Mouse (Mus musculus) gastrocnemius, adult 2 months (tissue): ENCODE data around the gene Vat1. TPM values are rescaled to one million over a fixed set of nuclear protein-coding genes. Genes with fewer than 3 reads are reported as not detected.
"Not testable (repeated sequence)": the region's sequence is repeated elsewhere in the genome, so short reads cannot be mapped to it uniquely, and the experiment has no call there.

Experiments used
- DNase-seq: peaks from one replicate; pipeline ENCODE4 v3.0.0; 2022
- H3K27ac ChIP-seq: fragments of 200-600 bp; 2 replicates; pipeline ENCODE4 v1.8.1; 2022; ENCODE audit warnings: mild to moderate bottlenecking
- H3K4me3 ChIP-seq: fragments of 200-600 bp; 2 replicates; pipeline ENCODE4 v1.8.1; 2022; ENCODE audit warnings: mild to moderate bottlenecking, moderate library complexity
- CTCF ChIP-seq: fragments of 200-600 bp; IDR thresholded peaks from 2 replicates; pipeline ENCODE4 v1.8.1; 2022; ENCODE audit warnings: antibody characterized with exemption, mild to moderate bottlenecking, moderate library complexity
- intact Hi-C: fragments of 180-260 bp; cut with DNase I; formaldehyde crosslinking; loops from one replicate; pipeline ENCODE4 v1.15.1; 2025
- total RNA-seq, 2 experiments: library from RNA; stranded (reverse); gene quantifications; 2 replicates each; pipeline ENCODE4 v1.2.3; 2021

Vat1 gene
- total RNA-seq, 2 experiments from 2014 or later: 10.0 to 14.5 TPM

DNA sequence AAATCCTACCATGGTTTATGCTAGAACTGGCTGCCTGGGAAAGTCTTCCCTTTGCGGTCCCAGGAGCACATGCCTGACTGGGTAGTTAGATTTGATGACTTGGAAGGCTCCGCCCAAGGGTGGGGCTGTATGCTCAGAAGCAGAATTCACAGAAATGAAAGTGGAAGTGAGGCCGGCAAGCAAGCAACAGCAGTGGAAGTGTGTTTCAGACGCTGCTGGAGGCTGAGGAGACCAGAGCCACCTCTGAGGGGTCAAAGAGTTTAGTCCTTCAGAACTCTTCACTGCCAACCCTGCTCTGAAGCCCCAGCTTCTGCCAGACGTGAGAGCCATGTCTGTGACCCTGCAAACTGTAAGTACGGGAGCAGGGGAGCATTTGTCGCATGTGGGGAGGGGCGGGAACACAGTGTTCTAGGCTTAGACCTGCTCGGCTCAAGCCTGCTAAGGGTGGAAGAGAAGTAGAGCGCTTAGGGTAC is 17.7 kb downstream of the Vat1 start, which contains the start of gene Ifi35:
TSS of gene Ifi35 (plus strand) at position 134 of the 473 bp plus-strand sequence.
- intact Hi-C loops: no loop called here
- Histone ChIP-seq H3K27ac (peak within 1 kb of the TSS; percentile 90), H3K4me3 (peak within 1 kb of the TSS; percentile 85)
- peak; percentile 82 for DNase-seq
- TF ChIP-seq CTCF: no peak

- intact Hi-C loops: no loop called here
- Histone ChIP-seq H3K27ac (peak overlapping the region; percentile 90), H3K4me3 (peak overlapping the region; percentile 85)
- TF ChIP-seq CTCF: no peak
- DNase-seq: no peak
Measured at GRCm38 (mm10) chr11:101447786-101448185, 18.2 kb downstream of the Vat1 start.

DNA sequence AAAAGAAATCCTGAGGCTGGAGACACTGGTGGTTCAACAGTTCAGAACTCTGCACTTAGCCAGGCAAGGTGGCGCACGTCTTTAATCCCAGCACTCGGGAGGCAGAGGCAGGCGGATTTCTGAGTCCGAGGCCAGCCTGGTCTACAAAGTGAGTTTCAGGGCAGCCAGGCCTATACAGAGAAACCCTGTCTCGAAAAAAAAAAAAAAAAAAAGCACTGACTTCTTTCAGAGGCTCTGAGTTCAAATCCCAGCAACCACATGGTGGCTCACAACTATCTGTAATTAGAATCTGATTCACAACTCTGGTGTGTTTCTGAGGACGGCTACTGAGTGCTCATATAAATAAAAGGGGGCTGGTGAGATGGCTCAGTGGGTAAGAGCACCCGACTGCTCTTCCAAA is 19.2 kb downstream of the Vat1 start:
- H3K27ac ChIP-seq, intact Hi-C loops, DNase-seq, H3K4me3 ChIP-seq: not testable (repeated sequence)

- no peak for TF ChIP-seq CTCF
- DNase-seq: no peak
- Histone ChIP-seq H3K4me3 (no peak overlapping the region), H3K27ac (no peak overlapping the region)
- intact Hi-C loops: no loop called here
Measured at GRCm38 (mm10) chr11:101446319-101446718, 19.7 kb downstream of the Vat1 start.

- DNase-seq: no peak
- Histone ChIP-seq H3K4me3 (peak overlapping the region; percentile 89), H3K27ac (peak overlapping the region; percentile 92)
- TF ChIP-seq CTCF: no peak
- intact Hi-C loops: no loop called here
Measured at GRCm38 (mm10) chr11:101442760-101443159, 23.3 kb downstream of the Vat1 start.

DNA sequence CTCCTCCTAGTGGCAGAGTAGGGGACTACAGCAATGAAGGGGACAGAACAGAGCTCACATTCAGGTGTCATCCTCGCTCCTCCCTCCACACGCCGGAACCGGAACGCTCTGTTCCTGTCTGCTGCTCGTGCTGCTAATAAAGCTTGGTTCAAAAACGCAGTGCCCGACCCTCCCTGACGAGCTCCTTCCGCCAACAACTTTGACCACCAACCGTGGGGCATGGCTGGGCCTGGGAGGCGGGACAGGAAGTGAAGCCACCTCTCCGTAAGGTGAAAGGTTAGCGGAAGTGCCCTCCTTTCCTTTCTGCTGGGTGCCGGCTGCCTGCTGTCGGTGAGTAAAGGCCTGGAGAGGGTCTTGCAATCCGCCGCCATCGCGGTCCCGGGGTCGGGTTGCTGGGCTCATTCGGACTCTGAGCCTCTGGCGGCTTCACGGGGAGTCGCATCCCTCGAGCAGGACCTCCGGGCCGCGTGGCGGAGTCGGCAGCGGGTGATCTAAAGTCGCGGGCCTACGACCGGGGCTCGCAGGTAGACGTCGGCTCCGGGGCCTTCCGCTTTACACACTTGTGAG is 23.8 kb downstream of the Vat1 start, which contains the start of gene Rpl27:
TSS of gene Rpl27 (plus strand) at position 172 of the 567 bp plus-strand sequence.
- intact Hi-C loops: no loop called here
- peak within 1 kb of the TSS; percentile 92 for H3K27ac ChIP-seq
- DNase-seq: peak; percentile 97
- TF ChIP-seq CTCF: peak; percentile 64
- H3K4me3 ChIP-seq: peak within 1 kb of the TSS; percentile 89

DNA sequence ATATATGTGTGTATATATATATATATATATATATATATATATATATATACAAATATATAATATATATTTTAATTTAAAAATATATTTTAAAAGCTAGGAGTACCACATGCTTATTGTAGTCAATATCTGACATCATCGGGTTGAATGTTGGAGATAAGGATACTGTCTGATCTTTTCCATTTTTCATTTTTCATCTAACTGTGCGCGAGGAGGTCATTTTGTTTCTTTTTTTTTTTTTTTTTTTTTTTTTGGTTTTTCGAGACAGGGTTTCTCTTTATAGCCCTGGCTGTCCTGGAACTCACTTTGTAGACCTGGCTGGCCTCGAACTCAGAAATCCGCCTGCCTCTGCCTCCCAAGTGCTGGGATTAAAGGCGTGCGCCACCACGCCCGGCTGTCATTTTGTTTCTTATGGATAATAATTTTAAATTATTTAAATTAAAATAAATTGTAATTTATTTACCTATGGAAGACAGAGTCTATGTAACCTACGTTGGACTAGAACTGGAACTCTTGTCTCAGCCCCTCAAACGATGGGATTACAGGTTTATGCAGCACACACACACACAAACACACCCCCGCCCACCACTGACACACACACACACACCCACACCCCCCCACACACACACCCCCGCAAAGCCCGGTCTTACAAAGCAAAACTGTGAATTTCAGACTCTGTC is 24.4 kb downstream of the Vat1 start:
- peak overlapping the region; percentile 71 for H3K27ac ChIP-seq
- intact Hi-C loops, DNase-seq: not testable (repeated sequence)
- peak overlapping the region; percentile 49 for H3K4me3 ChIP-seq

GRCm38 (mm10) chr11:101438006-101438405 is 28.0 kb downstream of the Vat1 start:
- H3K27ac ChIP-seq, H3K4me3 ChIP-seq, intact Hi-C loops, DNase-seq: not testable (repeated sequence)

GRCm38 (mm10) chr11:101436916-101437315 is 29.1 kb downstream of the Vat1 start:
- intact Hi-C loops: no loop called here
- TF ChIP-seq CTCF: no peak
- Histone ChIP-seq H3K27ac (no peak overlapping the region), H3K4me3 (no peak overlapping the region)
- DNase-seq: no peak

DNA sequence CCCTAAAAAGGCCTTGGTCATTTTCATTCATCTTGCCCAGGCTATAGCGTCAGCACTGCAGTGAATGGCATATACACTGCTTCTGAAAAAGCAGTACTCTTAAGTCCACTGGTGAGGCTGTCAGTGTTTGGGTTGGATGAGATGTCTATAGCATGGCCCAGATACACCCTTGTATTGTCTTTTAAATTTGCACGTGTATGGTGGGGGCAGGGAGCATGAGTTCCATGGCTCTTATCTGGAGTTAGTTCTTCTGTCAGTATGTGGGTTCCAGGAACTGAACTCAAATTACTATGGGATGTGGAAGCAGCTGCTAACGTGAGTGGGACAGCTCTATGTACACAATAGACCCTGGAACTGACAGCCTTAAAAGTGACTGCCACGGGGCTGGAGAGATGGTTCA is 30.2 kb downstream of the Vat1 start:
- intact Hi-C loops: no loop called here
- no peak overlapping the region for H3K27ac ChIP-seq
- TF ChIP-seq CTCF: no peak
- no peak overlapping the region for H3K4me3 ChIP-seq
- no peak for DNase-seq

DNA sequence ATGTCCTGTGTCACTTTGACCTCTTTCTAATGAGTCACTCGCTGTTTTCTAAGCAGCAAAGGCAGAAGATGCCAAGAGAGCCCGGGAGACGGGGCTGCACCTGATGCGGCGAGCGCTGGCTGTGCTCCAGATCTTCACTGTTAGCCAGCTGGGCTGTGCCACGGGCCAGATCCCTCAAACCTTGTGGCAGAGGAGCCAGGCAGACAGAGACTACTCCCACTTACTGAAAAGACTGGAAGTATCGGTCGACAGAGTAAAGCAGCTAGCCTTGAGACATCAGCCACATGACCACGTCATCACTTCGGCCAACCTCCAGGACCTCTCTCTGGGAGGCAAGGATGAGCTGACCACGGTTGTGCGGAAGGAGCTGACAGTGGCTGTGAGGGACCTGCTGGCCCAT is 32.6 kb downstream of the Vat1 start:
- no peak overlapping the region for H3K4me3 ChIP-seq
- no peak for TF ChIP-seq CTCF
- no peak overlapping the region for H3K27ac ChIP-seq
- intact Hi-C loops: no loop called here
- no peak for DNase-seq

- DNase-seq: no peak
- H3K27ac ChIP-seq: no peak overlapping the region
- no peak overlapping the region for H3K4me3 ChIP-seq
- intact Hi-C loops: no loop called here
- TF ChIP-seq CTCF: no peak
Measured at GRCm38 (mm10) chr11:101431327-101431726, 34.7 kb downstream of the Vat1 start.

GRCm38 (mm10) chr11:101426165-101426564 is 39.9 kb downstream of the Vat1 start:
- no peak for DNase-seq
- intact Hi-C loops: no loop called here
- no peak overlapping the region for H3K27ac ChIP-seq
- peak overlapping the region; percentile 84 for H3K4me3 ChIP-seq
- TF ChIP-seq CTCF: no peak
